Comparison of ENCODE assay signal across 1 mouse cellular context in the genomic region with DNA sequence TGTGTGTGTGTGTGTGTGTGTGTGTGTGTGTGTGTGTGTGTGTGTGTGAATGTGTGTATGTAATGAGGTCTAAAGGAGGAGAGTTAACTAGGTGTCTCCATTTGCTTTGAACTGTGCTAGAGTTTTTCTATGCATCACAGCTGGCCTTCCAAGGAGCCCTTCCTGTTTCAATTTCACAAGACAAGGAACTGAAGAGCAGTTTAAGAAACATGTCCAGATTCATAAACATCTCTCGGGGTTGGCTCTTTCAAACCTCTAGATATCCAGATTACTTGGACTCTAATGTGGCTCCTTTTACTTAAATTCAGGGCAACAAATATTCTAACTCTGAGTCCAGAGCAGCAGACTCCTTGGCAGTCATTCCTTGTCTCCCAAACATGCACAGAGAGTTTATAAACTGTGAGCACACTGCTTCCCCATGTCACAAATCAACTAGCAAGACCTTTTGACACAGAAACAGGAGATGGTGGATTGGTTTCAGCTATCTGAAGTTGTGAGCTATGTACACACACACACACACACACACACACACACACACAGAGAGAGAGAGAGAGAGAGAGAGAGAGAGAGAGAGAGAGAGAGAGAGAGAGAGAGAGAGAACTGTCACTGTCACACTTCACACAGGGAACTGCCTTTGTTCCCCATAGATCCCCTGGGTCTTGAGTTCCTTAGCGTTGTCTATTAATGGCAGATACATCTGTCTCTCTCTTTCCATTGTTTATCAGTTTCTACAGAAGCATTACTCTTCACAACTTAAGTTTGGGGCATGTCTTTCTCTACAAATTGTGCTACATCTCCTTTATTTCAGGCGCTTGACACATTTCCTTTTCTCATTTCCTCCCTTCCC.
TF ChIP-seq lines count a peak whose summit lies in the region.

No protein-coding gene starts in this region.

TF ChIP-seq in MEL, 35 proteins besides CTCF, POLR2A, EP300 and RAD21 (continued from another document):
- no peak for TF ChIP-seq CHD1 (IDR thresholded peaks at IDR 0.05; ENCODE audit: low read depth, low read length)
- TF ChIP-seq TCF12 (IDR thresholded peaks at IDR 0.05; ENCODE audit: low read depth, low read length): no peak
- TF ChIP-seq MAX (IDR thresholded peaks at IDR 0.05; ENCODE audit: low read length): no peak
- TF ChIP-seq USF1 (IDR thresholded peaks at IDR 0.05; ENCODE audit: low read depth, low read length): no peak
- TF ChIP-seq JUND (IDR thresholded peaks at IDR 0.05; ENCODE audit: low read depth, low read length): no peak
- no peak for TF ChIP-seq BHLHE40 (IDR thresholded peaks at IDR 0.05; ENCODE audit: borderline replicate concordance, low read depth, low read length)
- no peak for TF ChIP-seq MEF2A (IDR thresholded peaks at IDR 0.05; ENCODE audit: extremely low read depth, insufficient replicate concordance, low read depth, low read length, poor library complexity, severe bottlenecking)
- TF ChIP-seq GATA1 (IDR thresholded peaks at IDR 0.05; ENCODE audit: low read depth, low read length): no peak
- no peak for TF ChIP-seq SMC3 (IDR thresholded peaks at IDR 0.05; ENCODE audit: low read depth, low read length)
- TF ChIP-seq NELFE (IDR thresholded peaks at IDR 0.05; ENCODE audit: low read depth, low read length): no peak
- TF ChIP-seq HCFC1 (IDR thresholded peaks at IDR 0.05; ENCODE audit: low read depth, low read length): no peak
TF ChIP-seq in MEL: peak in this region for 0.
